Mouse (Mus musculus) regulatory T cell (primary cell): ENCODE results near the gene Lrtm1.

Experiments used
- in situ Hi-C: fragments of 300-600 bp; cut with MboI, MseI; formaldehyde crosslinking; loops from one replicate; pipeline ENCODE4 v1.15.1; 2025; ENCODE audit warnings: high pct_unique_total_duplicates

Gene Lrtm1

GRCm38 (mm10) chr14:29017883-29018282 lies at the start of gene Lrtm1:
Gene Lrtm1, plus strand, starts transcription at chr14:29018208.
- in situ Hi-C loops = no loop called here

GRCm38 (mm10) chr14:28969247-28969646 lies 48.8 kb upstream of the Lrtm1 start:
- in situ Hi-C loops = no loop called here

- in situ Hi-C loops = no loop called here
Measured at GRCm38 (mm10) chr14:28972620-28973019, 45.4 kb upstream of the Lrtm1 start.

GRCm38 (mm10) chr14:28979230-28979629 lies 38.8 kb upstream of the Lrtm1 start:
- in situ Hi-C loops = no loop called here

GRCm38 (mm10) chr14:28980482-28980881 lies 37.5 kb upstream of the Lrtm1 start:
- in situ Hi-C loops = no loop called here

DNA sequence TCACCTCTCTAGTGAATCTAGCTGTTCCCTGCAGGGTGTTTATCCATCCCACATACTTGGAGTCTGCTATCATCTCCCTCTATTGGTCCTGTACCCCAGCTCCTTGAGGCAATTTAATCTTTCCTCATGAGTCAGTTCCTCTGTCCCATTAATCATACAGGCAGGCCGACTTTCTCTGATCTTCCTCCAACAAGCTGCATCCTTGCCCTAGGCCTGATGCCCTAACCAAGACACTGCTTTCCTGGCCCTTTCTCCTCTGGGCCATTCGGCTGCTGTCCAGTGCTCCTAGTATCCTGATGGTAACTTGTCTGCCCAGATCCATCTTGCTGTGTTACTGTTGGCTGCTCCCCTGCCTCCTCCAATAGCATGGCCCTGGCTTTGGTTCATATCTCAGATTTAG lies 33.7 kb upstream of the Lrtm1 start:
- in situ Hi-C loops = no loop called here

GRCm38 (mm10) chr14:28988211-28988900 lies 29.7 kb upstream of the Lrtm1 start:
- in situ Hi-C loops = no loop called here

DNA sequence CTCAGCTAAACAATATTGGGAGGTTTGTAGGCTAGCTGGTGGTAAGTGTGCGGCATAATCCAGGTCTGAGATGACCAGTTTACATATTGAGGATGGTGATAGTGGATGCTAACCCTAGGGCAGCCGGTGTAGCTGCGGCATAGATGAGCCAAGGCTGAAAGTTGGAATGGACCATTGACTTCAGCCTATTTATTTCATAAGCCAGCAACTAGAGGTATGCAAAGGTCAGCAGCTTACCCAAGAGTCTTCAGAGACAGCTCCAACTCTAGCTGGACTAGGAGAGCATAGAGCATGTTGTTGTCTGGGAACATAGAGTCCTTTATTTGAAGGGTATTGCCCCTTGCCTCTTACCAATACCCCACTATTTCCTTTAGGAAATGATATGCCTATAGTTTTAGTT lies 21.4 kb upstream of the Lrtm1 start:
- in situ Hi-C loops = no loop called here

DNA sequence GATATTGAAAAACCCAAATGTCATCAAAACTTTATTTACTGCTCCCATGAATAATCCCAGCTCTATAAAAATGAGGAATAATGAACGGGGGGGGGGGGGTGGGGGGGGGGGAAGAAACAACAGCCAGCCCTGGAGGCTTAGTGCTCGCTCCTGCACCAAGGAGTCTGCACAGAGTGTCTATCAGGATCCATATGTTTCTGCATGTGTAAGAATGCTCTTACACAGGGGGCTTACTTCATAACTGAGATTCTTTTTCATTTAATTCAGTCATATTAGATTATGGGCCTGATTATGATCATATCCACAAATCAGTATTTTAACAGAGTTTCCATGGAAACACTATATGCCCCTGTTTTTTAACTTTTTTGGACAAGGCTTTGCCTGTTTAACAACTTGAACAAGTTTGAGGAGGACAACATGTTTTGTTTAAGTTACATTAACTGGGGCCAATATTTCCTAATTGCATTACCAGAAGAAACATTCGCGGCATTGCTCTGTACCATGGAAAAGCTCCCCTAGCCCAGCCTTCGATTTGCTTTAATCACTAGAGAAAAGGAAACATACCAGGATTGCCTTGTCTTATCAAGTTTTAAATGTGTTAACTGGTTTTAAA lies 12.7 kb upstream of the Lrtm1 start:
- in situ Hi-C loops = no loop called here

DNA sequence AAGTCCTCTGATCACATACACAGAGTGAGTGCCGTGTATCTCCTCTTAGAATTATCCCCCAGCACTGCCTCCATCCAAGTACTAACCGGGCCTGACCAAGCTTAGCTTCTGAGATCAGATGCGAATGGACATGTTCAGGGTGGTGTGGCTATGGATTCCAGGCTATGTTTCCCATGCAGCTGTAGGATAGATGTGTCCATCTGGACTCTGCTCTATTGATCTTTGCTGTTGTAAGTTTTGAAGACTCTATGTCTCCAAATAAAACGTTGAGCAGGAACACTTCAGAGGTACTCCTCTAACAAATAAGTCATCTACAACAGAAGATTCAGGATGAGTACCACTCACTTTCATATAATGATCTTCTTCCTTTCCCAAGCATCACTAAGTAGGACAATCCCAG lies 8.4 kb upstream of the Lrtm1 start:
- in situ Hi-C loops = no loop called here

- in situ Hi-C loops = no loop called here
Measured at GRCm38 (mm10) chr14:29013161-29013560, 4.8 kb upstream of the Lrtm1 start.

DNA sequence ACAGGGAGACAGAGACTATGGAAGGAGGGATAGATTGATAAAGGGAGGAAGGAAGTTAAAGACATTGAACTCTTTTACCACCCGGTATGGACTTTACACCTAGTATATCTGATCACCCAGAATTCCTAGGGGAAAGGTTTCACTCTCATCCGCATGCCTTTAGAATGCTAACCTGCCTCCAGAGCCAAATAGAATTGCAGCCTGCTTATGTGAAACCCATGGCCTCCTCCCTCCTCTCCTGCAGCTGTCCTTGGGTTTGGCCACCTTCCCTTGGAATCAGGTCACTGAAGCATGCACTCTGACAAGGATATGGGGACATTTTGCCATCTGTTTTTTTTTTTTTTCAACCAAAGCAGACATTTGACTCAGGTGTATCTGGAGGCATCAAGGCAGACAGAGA lies 3.3 kb upstream of the Lrtm1 start:
- in situ Hi-C loops = no loop called here

- in situ Hi-C loops = no loop called here
Measured at GRCm38 (mm10) chr14:29015896-29016295, 2.1 kb upstream of the Lrtm1 start.

- in situ Hi-C loops = no loop called here
Measured at GRCm38 (mm10) chr14:29018316-29019000, 450 bp downstream of the Lrtm1 start.

- in situ Hi-C loops = no loop called here
Measured at GRCm38 (mm10) chr14:29021295-29021694, 3.3 kb downstream of the Lrtm1 start.

GRCm38 (mm10) chr14:29023246-29023645 lies 5.2 kb downstream of the Lrtm1 start:
- in situ Hi-C loops = no loop called here

DNA sequence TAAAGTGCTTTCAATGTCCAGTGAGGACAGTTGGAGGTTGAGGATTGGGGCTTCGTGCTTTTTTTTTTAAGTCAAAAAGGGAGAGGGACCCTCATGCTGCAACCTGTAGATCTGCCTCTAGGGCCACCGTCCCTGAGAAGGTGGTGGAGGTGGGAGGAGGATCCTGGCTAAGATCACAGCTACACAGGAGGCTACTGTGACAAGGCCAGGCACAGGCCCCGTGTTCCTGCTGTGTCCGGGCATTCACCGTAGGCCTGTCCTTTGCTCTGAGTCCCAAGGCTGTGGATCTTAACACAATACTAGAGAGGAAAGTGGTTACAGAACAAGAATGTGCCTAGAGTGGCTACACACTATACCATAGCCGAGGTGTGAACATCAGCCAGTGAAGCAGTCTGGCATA lies 7.3 kb downstream of the Lrtm1 start:
- in situ Hi-C loops = no loop called here

DNA sequence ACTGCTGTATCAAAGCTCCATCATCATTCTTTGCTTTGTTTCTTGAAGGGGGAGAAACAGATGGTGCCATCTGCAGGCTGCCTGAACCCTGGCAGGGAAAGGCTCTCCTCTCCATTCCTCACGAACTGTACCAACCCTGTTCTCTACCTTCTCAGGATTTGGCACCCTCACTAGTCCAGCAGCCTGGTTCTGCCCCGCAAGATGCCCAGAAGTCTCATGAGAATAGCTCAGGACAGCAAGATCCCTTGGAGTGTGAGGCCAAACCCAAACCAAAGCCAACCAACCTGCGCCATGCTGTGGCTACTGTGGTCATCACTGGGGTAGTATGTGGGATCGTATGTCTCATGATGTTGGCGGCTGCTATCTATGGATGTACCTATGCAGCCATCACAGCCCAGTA lies 9.3 kb downstream of the Lrtm1 start:
- in situ Hi-C loops = no loop called here

DNA sequence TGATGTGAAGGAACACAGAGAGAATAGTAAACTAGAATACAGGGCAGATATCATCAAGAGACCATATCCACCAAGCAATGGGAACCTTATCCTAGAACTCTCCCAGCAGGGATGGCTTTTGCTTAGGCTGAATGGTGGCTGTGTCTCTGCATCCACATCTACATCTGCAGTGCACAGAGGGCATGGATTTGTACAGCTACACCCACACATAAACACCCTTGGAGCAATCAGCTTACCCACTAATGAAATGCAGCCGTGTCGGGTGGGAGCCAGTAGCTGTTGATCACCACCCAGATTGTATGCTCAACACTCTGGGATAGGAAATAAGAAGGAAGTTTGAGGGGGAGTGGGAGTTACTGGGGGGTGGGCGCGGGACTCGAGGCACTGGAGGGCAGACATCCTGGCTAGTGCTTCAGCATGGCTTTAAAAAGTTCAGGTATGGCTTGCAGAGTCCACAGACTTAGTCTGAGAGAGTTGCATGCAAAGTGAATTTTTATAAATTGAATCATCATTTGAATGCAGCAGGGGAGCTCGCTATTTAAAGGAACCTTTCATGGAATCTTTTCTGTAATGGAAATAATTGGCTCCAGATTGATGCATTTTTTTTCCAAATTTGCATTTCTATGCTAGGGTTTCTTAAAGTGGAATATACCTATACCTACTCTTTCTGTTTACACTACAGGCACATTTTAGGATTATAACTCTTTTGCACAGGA lies 10.5 kb downstream of the Lrtm1 start:
- in situ Hi-C loops = no loop called here

- in situ Hi-C loops = no loop called here
Measured at GRCm38 (mm10) chr14:29029107-29029469, 11.1 kb downstream of the Lrtm1 start.

GRCm38 (mm10) chr14:29029896-29030420 lies 11.9 kb downstream of the Lrtm1 start:
- in situ Hi-C loops = no loop called here

DNA sequence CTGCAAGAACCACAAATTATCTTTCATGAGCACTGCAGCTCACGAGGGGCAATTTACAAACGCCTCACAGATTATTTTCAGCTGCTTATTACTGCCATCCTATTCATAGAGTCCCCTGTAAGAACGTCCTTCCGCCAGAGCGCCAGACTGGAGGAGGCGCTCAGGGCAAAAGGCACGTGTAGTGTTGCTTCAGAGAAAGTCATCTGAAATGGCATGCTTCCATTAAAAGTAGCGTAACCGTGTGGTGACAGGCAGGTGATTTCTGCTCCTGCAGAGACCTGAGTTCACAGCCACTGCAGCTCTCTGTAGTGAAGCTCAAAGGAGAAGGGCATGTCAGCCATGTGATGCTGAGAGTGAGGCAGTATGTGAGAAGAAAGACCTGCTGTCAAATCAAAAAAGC lies 12.5 kb downstream of the Lrtm1 start:
- in situ Hi-C loops = no loop called here
